Mouse (Mus musculus) E14TG2a.4 (cell line): ENCODE measurements around the gene Fam208a.

Experiments
- CTCF ChIP-seq: conservative IDR thresholded peaks from 2 replicates; pipeline ENCODE4 v1.5.1; 2014; ENCODE audit warnings: low read length
- NANOG ChIP-seq: IDR thresholded peaks from 2 replicates; pipeline ENCODE4 v1.6.1; 2014; ENCODE audit warnings: borderline replicate concordance, low read length, mixed read lengths
- POU5F1 ChIP-seq: IDR thresholded peaks from 2 replicates; pipeline ENCODE4 v1.6.1; 2014; ENCODE audit warnings: low read length, borderline replicate concordance

GRCm38 (mm10) chr14:27420816-27421215 lies 7.8 kb upstream of the Fam208a start:
- TF ChIP-seq CTCF (no peak), POU5F1 (no peak), NANOG (no peak)
